Mouse (Mus musculus): Measurements from ENCODE around the gene Flnb. TPM values are rescaled to one million over a fixed set of nuclear protein-coding genes. Genes with fewer than 3 reads are reported as not detected.

Flnb gene
- total and polyA plus RNA-seq, 3 experiments = 29.5 to 74.0 (median 61.6) TPM

DNA sequence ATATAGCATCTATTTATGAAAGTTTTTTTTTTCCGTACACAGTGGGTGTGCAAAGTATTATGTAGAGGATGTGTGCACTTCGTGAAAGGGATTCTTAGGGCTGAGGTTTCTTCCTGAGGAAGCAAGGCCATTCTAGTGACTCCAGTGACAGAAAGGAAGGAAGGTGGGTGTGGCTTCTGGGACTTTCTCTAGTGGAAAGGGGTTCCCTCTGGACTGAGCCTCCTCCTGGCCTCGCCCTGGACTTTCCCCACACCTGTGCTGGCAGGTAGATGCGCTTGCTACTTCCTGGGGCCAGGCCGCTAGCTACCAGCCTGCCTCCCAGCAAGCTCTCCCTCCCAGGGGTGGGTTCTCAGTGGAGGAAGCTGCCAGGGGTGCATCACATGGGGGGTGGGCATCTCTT lies 1.7 kb downstream of the Flnb start:
- in situ Hi-C loops (cut with MboI; ENCODE audit: low pct_ligation_motif_present, low pct_unique_long_range_greater_than_20kb, low sequenced_read_pairs) = loop anchor here (5.0 to 25.0 kb wide), 6 partner anchors 68 to 493 kb away; partner anchors contain the start of genes Dnase1l3, Fam107a and Pdhb
- no peak overlapping the region for H3K27ac ChIP-seq (ENCODE audit: insufficient read depth, low read depth)
- dilution Hi-C loops (cut with MboI; ENCODE audit: extremely low pct_ligation_motif_present, extremely low pct_unique_long_range_greater_than_20kb, low sequenced_read_pairs) = no loop called here
- H3K36me3 ChIP-seq (replicated peaks in 1 of 2; ENCODE audit: control insufficient read depth in 1 of 2, insufficient read depth in 1 of 2, low read length in 1 of 2) = peaks cover 0 to 43% of the 10 kb centered on the region in 2 experiments
- H3K4me2 ChIP-seq (ENCODE audit: insufficient read depth, low read depth, poor library complexity, severe bottlenecking) = peak overlapping the region; percentile 67
- TF ChIP-seq MXI1 (IDR thresholded peaks at IDR 0.05; ENCODE audit: low read depth, low read length) = 0 out of 2 replicates have a peak, but pooled peaks have one; percentile 8
- TF ChIP-seq PAX5 (IDR thresholded peaks at IDR 0.05; ENCODE audit: low read length) = no peak
- DNase-seq (ENCODE audit: extremely low read depth) = no peak
- H3K4me1 ChIP-seq (ENCODE audit: control insufficient read depth in 1 of 2, insufficient read depth in 2 of 2) = peaks cover 9 to 50% of the 10 kb centered on the region in 2 experiments; a peak in 2 of 4 replicates
- no peaks in the 10 kb centered on the region for H3K9me3 ChIP-seq (replicated peaks; ENCODE audit: low read length)
- peak overlapping the region; percentile 78 for H3K9ac ChIP-seq (ENCODE audit: insufficient read depth, low read depth)
- no peaks in the 10 kb centered on the region for H3K27me3 ChIP-seq (replicated peaks)
- H3K79me2 ChIP-seq (replicated peaks; ENCODE audit: control insufficient read depth, extremely low read depth, insufficient read depth, poor library complexity, severe bottlenecking) = peaks cover 47% of the 10 kb centered on the region
- peak overlapping the region; percentile 80 to 97 (median 92) for H3K4me3 ChIP-seq (replicated peaks in 1 of 3; ENCODE audit: low read depth in 2 of 3, low read length in 2 of 3, poor library complexity in 1 of 3)

DNA sequence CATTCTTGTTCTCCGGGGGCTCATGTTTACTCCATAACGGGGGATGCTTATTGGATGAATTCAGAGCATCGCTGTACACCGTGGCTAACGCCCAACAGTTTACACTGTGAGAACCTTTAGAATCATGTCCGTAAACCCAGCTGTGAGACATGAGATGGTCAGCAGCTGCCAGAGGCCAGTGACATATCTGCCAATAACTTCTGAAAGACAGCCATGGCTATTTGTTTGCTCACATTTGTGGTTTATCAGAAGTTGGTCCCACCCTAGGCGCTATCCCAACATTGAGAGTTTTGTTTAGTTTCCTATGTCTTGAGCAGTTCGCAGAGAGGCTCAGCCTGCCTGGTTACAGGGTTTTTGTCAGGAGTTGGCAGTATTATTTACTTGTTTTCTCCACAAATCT lies 3.6 kb downstream of the Flnb start:
- in situ Hi-C loops (cut with MboI; ENCODE audit: low pct_ligation_motif_present, low pct_unique_long_range_greater_than_20kb, low sequenced_read_pairs) = loop anchor here (5.0 to 25.0 kb wide), 2 partner anchors 41 to 491 kb away; partner anchors contain the start of gene Fam107a
- Histone ChIP-seq H3K9ac (ENCODE audit: insufficient read depth, low read depth) (no peak overlapping the region), H3K79me2 (replicated peaks; ENCODE audit: control insufficient read depth, extremely low read depth, insufficient read depth, poor library complexity, severe bottlenecking) (peaks cover 49% of the 10 kb centered on the region), H3K36me3 (replicated peaks in 1 of 2; ENCODE audit: control insufficient read depth in 1 of 2, insufficient read depth in 1 of 2, low read length in 1 of 2) (peaks cover 0 to 58% of the 10 kb centered on the region in 2 experiments), H3K4me1 (ENCODE audit: control insufficient read depth in 1 of 2, insufficient read depth in 2 of 2) (peaks cover 13 to 69% of the 10 kb centered on the region in 2 experiments; a peak in 2 of 4 replicates), H3K9me3 (replicated peaks; ENCODE audit: low read length) (no peaks in the 10 kb centered on the region), H3K4me2 (ENCODE audit: insufficient read depth, low read depth, poor library complexity, severe bottlenecking) (no peak overlapping the region), H3K27ac (ENCODE audit: insufficient read depth, low read depth) (no peak overlapping the region), H3K27me3 (replicated peaks) (no peaks in the 10 kb centered on the region), H3K4me3 (replicated peaks in 1 of 3; ENCODE audit: low read depth in 2 of 3, low read length in 2 of 3, poor library complexity in 1 of 3) (no peak overlapping the region)
- dilution Hi-C loops (cut with MboI; ENCODE audit: extremely low pct_ligation_motif_present, extremely low pct_unique_long_range_greater_than_20kb, low sequenced_read_pairs) = no loop called here
- TF ChIP-seq MAX (IDR thresholded peaks at IDR 0.05; ENCODE audit: low read length) (no peak), POLR2AphosphoS2 (IDR thresholded peaks at IDR 0.05; ENCODE audit: low read depth, low read length) (no peak), PAX5 (IDR thresholded peaks at IDR 0.05; ENCODE audit: low read length) (no peak), NRF1 (IDR thresholded peaks at IDR 0.05; ENCODE audit: low read depth, low read length) (no peak), ELF1 (IDR thresholded peaks at IDR 0.05; ENCODE audit: low read depth, low read length) (no peak), USF2 (conservative IDR thresholded peaks at IDR 0.05; ENCODE audit: low read depth, low read length) (no peak), RAD21 (IDR thresholded peaks at IDR 0.05; ENCODE audit: low read depth, low read length) (no peak), CTCF (conservative IDR thresholded peaks at IDR 0.05 in 1 of 2, IDR thresholded peaks at IDR 0.05 in 1 of 2; ENCODE audit: low read depth in 2 of 2, low read length in 2 of 2) (no peak), UBTF (IDR thresholded peaks at IDR 0.05; ENCODE audit: low read depth, low read length) (no peak), HCFC1 (IDR thresholded peaks at IDR 0.05; ENCODE audit: low read depth, low read length) (no peak), ETS1 (conservative IDR thresholded peaks at IDR 0.05; ENCODE audit: low read depth, low read length) (no peak), SMC3 (IDR thresholded peaks at IDR 0.05; ENCODE audit: low read depth, low read length) (no peak), ZMIZ1 (IDR thresholded peaks at IDR 0.05; ENCODE audit: low read depth, low read length) (no peak), NELFE (IDR thresholded peaks at IDR 0.05; ENCODE audit: low read depth, low read length) (no peak), JUND (conservative IDR thresholded peaks at IDR 0.05; ENCODE audit: low read depth, low read length) (no peak), EP300 (IDR thresholded peaks at IDR 0.05; ENCODE audit: low read length) (no peak), CHD2 (IDR thresholded peaks at IDR 0.05; ENCODE audit: low read length) (no peak)
- no peak for DNase-seq (ENCODE audit: extremely low read depth)
